In the genomic region with DNA sequence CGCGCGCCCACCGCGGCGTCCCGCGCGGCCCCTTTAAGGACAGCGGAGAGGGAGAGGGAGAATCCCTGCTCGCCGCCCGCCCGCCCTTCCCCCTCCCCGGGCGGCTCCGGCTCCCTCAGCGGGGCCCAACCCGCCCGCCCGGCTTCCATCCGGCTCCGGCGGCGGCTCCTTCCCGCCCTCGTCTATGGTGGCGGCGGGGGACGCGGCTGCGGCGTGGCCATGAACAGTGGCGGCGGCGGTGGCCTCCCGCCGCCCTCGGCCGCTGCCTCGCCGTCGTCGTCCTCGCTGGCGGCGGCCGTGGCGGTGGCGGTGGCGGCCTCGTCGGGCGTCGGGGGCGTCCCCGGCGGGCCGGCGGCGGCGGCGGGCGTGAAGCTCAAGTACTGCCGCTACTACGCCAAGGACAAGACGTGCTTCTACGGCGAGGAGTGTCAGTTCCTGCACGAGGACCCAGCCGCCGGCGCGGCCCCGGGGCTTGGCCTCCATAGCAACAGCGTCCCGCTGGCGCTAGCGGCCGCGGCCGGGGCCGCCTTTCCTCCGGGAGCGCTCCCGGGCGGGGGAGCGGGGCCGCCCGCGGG, we compare ENCODE assay signal across 8 mouse cellular contexts. TPM values are rescaled to one million over a fixed set of nuclear protein-coding genes. Genes with fewer than 3 reads are reported as not detected.
A peak's percentile ranks its signal among the peaks of the same experiment; 100 is the strongest.
DNase-seq lines count a peak whose midpoint lies in the region; ATAC-seq and TF ChIP-seq lines count a peak whose summit lies in the region.

No protein-coding gene starts in this region.

- WGBS in heart, embryonic 11.5 days (ENCODE audit: insufficient replicate concordance) = under 1% methylated on average over 49 of the region's 91 CpGs
- WGBS in kidney, postnatal 0 days = under 1% methylated on average over 49 of the region's 91 CpGs
- WGBS in lung, embryonic 14.5 days = 0% methylated on average over 22 of the region's 91 CpGs
- WGBS in olfactory bulb, adult 2 months = under 1% methylated on average over 80 of the region's 91 CpGs

- 0 out of 2 replicates have a peak, but pooled peaks cover 2% of the 10 kb centered on the region for H3K36me3 ChIP-seq in heart, embryonic 11.5 days (ENCODE audit: control insufficient read depth, insufficient read depth, low read length)
- no peaks in the 10 kb centered on the region for H3K36me3 ChIP-seq in kidney, postnatal 0 days (ENCODE audit: insufficient read depth, low read length)
- peaks cover 7% of the 10 kb centered on the region; the same call in 1 of the 2 replicates for H3K36me3 ChIP-seq in lung, embryonic 14.5 days (ENCODE audit: insufficient read depth)

- TF ChIP-seq CTCF in kidney, postnatal 0 days (IDR thresholded peaks at IDR 0.05; ENCODE audit: low read depth) = no peak
- TF ChIP-seq CTCF in lung, embryonic 14.5 days (IDR thresholded peaks at IDR 0.05; ENCODE audit: low read depth) = no peak
- TF ChIP-seq CTCF in olfactory bulb, adult 2 months (IDR thresholded peaks at IDR 0.05; ENCODE audit: insufficient read depth, low read depth, low read length) = no peak

- H3K27me3 ChIP-seq in heart, embryonic 11.5 days (ENCODE audit: control insufficient read depth, insufficient read depth, low read length) = no peaks in the 10 kb centered on the region
- H3K27me3 ChIP-seq in kidney, postnatal 0 days (ENCODE audit: insufficient read depth, low read length) = no peaks in the 10 kb centered on the region
- no peaks in the 10 kb centered on the region for H3K27me3 ChIP-seq in lung, embryonic 14.5 days (ENCODE audit: insufficient read depth, low read length)

- DNase-seq in urinary bladder, postnatal 25 days (ENCODE audit: low spot score) = peak; percentile 43
- no peak for DNase-seq in urinary bladder, adult 2 months (ENCODE audit: low spot score)
- peak; percentile 75 for DNase-seq in embryo, embryonic 11 days
- peak; percentile 31 for DNase-seq in kidney, postnatal 0 days (ENCODE audit: low spot score)
- DNase-seq in lung, embryonic 14.5 days = peak; percentile 59
- DNase-seq in yolk sac, embryonic 10.5 days (ENCODE audit: low spot score) = peak; percentile 63

- peak; percentile 88 for ATAC-seq in heart, embryonic 11.5 days (replicated peaks; ENCODE audit: insufficient number of reproducible peaks, low FRiP score, low TSS enrichment)
- ATAC-seq in kidney, postnatal 0 days (replicated peaks; ENCODE audit: low FRiP score, low read depth) = peak; percentile 86
- ATAC-seq in lung, embryonic 14.5 days (ENCODE audit: insufficient read depth) = peak; percentile 87

- peak overlapping the region; percentile 83 for H3K9ac ChIP-seq in heart, embryonic 11.5 days (ENCODE audit: low read depth, low read length)
- peak overlapping the region; percentile 100 for H3K9ac ChIP-seq in kidney, postnatal 0 days (ENCODE audit: low read depth, low read length)
- H3K9ac ChIP-seq in lung, embryonic 14.5 days = peak overlapping the region; percentile 98

- H3K27ac ChIP-seq in heart, embryonic 11.5 days (ENCODE audit: low read depth, low read length) = peak overlapping the region; percentile 98
- H3K27ac ChIP-seq in kidney, postnatal 0 days = peak overlapping the region; percentile 100
- H3K27ac ChIP-seq in lung, embryonic 14.5 days (ENCODE audit: low read depth) = peak overlapping the region; percentile 99
- H3K27ac ChIP-seq in olfactory bulb, adult 2 months (ENCODE audit: insufficient read depth, low read depth, low read length) = peak overlapping the region; percentile 91

- no peak for TF ChIP-seq POLR2A in olfactory bulb, adult 2 months (IDR thresholded peaks at IDR 0.05; ENCODE audit: insufficient read depth, low read depth, low read length)

- peak overlapping the region; percentile 84 for H3K4me3 ChIP-seq in heart, embryonic 11.5 days (ENCODE audit: low read depth, low read length)
- peak overlapping the region; percentile 99 for H3K4me3 ChIP-seq in kidney, postnatal 0 days (replicated peaks; ENCODE audit: low read depth, low read length)
- peak overlapping the region; percentile 99 for H3K4me3 ChIP-seq in lung, embryonic 14.5 days (ENCODE audit: low read depth, low read length)
- H3K4me3 ChIP-seq in olfactory bulb, adult 2 months (ENCODE audit: insufficient read depth, low read depth, low read length) = peak overlapping the region; percentile 90

- peak overlapping the region; percentile 78 for H3K4me2 ChIP-seq in heart, embryonic 11.5 days
- H3K4me2 ChIP-seq in kidney, postnatal 0 days (ENCODE audit: low read length) = peak overlapping the region; percentile 84
- H3K4me2 ChIP-seq in lung, embryonic 14.5 days = peak overlapping the region; percentile 80

- no peaks in the 10 kb centered on the region for H3K9me3 ChIP-seq in heart, embryonic 11.5 days (replicated peaks; ENCODE audit: control insufficient read depth, low read length)
- no peaks in the 10 kb centered on the region for H3K9me3 ChIP-seq in kidney, postnatal 0 days (replicated peaks; ENCODE audit: low read length)
- H3K9me3 ChIP-seq in lung, embryonic 14.5 days (ENCODE audit: low read depth, low read length) = no peaks in the 10 kb centered on the region

- H3K4me1 ChIP-seq in heart, embryonic 11.5 days (ENCODE audit: control insufficient read depth, insufficient read depth, low read length) = peaks cover 24% of the 10 kb centered on the region
- H3K4me1 ChIP-seq in kidney, postnatal 0 days (replicated peaks; ENCODE audit: insufficient read depth, low read length) = peaks cover 25% of the 10 kb centered on the region
- peaks cover 4% of the 10 kb centered on the region; the same call in 1 of the 2 replicates for H3K4me1 ChIP-seq in lung, embryonic 14.5 days (ENCODE audit: insufficient read depth)
- peaks cover 5% of the 10 kb centered on the region for H3K4me1 ChIP-seq in olfactory bulb, adult 2 months (ENCODE audit: control insufficient read depth, insufficient read depth, low read length)

RNA-seq across cellular contexts. Expression of a gene that starts 0.5 kb away (rescaled TPM):
- polyA plus RNA-seq in urinary bladder, adult 2 months (2012; rRNA removed) = 51.1 and 60.4 TPM in 2 replicates
- polyA plus RNA-seq in heart, embryonic 11.5 days (2014; fragmentation: Nextera tagmentation; extraction: Ambion mirVana) = 43.7 and 54.9 TPM in 2 replicates
- polyA plus RNA-seq in kidney, postnatal 0 days (2015; fragmentation: Nextera tagmentation; extraction: Ambion mirVana) = 62.5 and 69.9 TPM in 2 replicates
- 76.5 and 84.1 TPM in 2 replicates for polyA plus RNA-seq in lung, embryonic 14.5 days (2014; fragmentation: Nextera tagmentation; extraction: Ambion mirVana)
- 409 TPM in 1 of 2 replicates, not detected in the other for polyA plus RNA-seq in olfactory bulb, adult 2 months (2012; ENCODE audit: insufficient read depth, insufficient read length, low replicate concordance, missing spikeins)

RNA-seq across cellular contexts. Expression of a gene that starts 30.2 kb away (rescaled TPM):
- polyA plus RNA-seq in urinary bladder, adult 2 months (2012; rRNA removed) = 1.1 and 1.7 TPM in 2 replicates
- 0.10 TPM in 2 replicates for polyA plus RNA-seq in heart, embryonic 11.5 days (2014; fragmentation: Nextera tagmentation; extraction: Ambion mirVana)
- polyA plus RNA-seq in kidney, postnatal 0 days (2015; fragmentation: Nextera tagmentation; extraction: Ambion mirVana) = 0.06 and 0.08 TPM in 2 replicates
- polyA plus RNA-seq in lung, embryonic 14.5 days (2014; fragmentation: Nextera tagmentation; extraction: Ambion mirVana) = 0.07 and 0.16 TPM in 2 replicates
- not detected in 2 replicates for polyA plus RNA-seq in olfactory bulb, adult 2 months (2012; ENCODE audit: insufficient read depth, insufficient read length, low replicate concordance, missing spikeins)
